Mouse (Mus musculus) limb, embryonic 12.5 days (tissue): ENCODE results near the gene Lrrc31. TPM values are rescaled to one million over a fixed set of nuclear protein-coding genes. Genes with fewer than 3 reads are reported as not detected.

Source experiments
- ATAC-seq: fragments of 200-750 bp; cut with Nextera tagmentation; 2 replicates; pipeline ENCODE4 v1.8.0; 2017; ENCODE audit warnings: low read depth, moderate TSS enrichment; ENCODE audit not compliant: insufficient number of reproducible peaks, insufficient read depth, low FRiP score, low TSS enrichment
- H3K27ac ChIP-seq: fragments of 300-500 bp; sonication (generic); 2 replicates; pipeline ENCODE4 v1.5.1; 2016; ENCODE audit warnings: mild to moderate bottlenecking, moderate library complexity
- H3K27me3 ChIP-seq: fragments of 300-500 bp; sonication (generic); 2 replicates; pipeline ENCODE4 v1.6.1; 2016; ENCODE audit warnings: mild to moderate bottlenecking, moderate library complexity
- H3K36me3 ChIP-seq: fragments of 300-500 bp; sonication (generic); 2 replicates; pipeline ENCODE4 v1.6.1; 2016; ENCODE audit warnings: mild to moderate bottlenecking, moderate library complexity
- H3K4me1 ChIP-seq: fragments of 300-500 bp; sonication (generic); replicated peaks from 2 replicates; pipeline ENCODE4 v1.6.1; 2016
- H3K4me2 ChIP-seq: fragments of 300-500 bp; sonication (generic); 2 replicates; pipeline ENCODE4 v1.6.1; 2016; ENCODE audit warnings: mild to moderate bottlenecking, moderate library complexity
- H3K4me3 ChIP-seq: fragments of 300-500 bp; sonication (generic); replicated peaks from 2 replicates; pipeline ENCODE4 v1.5.1; 2016; ENCODE audit warnings: mild to moderate bottlenecking
- H3K9ac ChIP-seq: fragments of 300-500 bp; sonication (generic); replicated peaks from 2 replicates; pipeline ENCODE4 v1.6.1; 2016; ENCODE audit warnings: mild to moderate bottlenecking, moderate library complexity
- H3K9me3 ChIP-seq: fragments of 300-500 bp; sonication (generic); 2 replicates; pipeline ENCODE4 v1.6.1; 2016; ENCODE audit warnings: mild to moderate bottlenecking, moderate library complexity
- WGBS: fragments of 180-500 bp; shearing (Covaris S2); methylation state at CpG from one replicate; pipeline ENCODE4 v1.1.7; 2016; 5-methylcytosine and 5-hydroxymethylcytosine counted together
- polyA plus RNA-seq: library from polyadenylated mRNA; unstranded; fragments of >200 nt; fragmentation: Nextera tagmentation; extraction: Ambion mirVana; gene quantifications from 2 replicates; pipeline ENCODE4 v1.2.1, GENCODE M21; 2016

Lrrc31 gene
- polyA plus RNA-seq, 1 experiment from 2014 or later, result not detected

- 70% methylated on average over 3 of the region's 3 CpGs for WGBS
- no peaks in the 10 kb centered on the region for H3K9me3 ChIP-seq
- no peaks in the 10 kb centered on the region for H3K36me3 ChIP-seq
- no peaks in the 10 kb centered on the region for H3K4me1 ChIP-seq
- H3K4me2 ChIP-seq, result no peak overlapping the region
- ATAC-seq, result no peak
- no peaks in the 10 kb centered on the region for H3K27me3 ChIP-seq
- H3K27ac ChIP-seq, result no peak overlapping the region
- no peak overlapping the region for H3K4me3 ChIP-seq
- no peak overlapping the region for H3K9ac ChIP-seq
Measured at GRCm38 (mm10) chr3:30687216-30687615, 12.4 kb downstream of the Lrrc31 start.

DNA sequence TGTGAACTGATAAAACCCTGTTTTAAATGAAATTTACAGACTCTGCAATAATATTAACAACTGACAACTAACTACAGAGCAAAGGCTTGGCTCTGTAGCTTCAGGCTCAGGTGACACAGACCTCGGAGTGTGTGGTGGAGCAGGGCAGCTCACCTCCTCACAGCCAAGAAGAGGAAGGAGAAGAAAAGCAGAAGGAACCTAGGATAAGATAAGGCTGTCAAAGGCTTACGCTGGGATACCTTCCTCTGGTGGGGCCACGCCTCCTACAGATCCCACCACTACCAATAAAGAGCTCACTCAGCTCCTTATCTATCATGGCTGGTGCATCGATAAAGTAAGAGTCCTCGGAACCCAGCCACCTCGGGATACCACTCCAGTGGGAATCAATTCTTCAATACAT, 16.5 kb downstream of the Lrrc31 start:
- no peaks in the 10 kb centered on the region for H3K36me3 ChIP-seq
- H3K27me3 ChIP-seq, result no peaks in the 10 kb centered on the region
- 81% methylated on average over 6 of the region's 6 CpGs for WGBS
- no peak overlapping the region for H3K9ac ChIP-seq
- no peaks in the 10 kb centered on the region for H3K4me1 ChIP-seq
- H3K4me3 ChIP-seq, result no peak overlapping the region
- no peak overlapping the region for H3K27ac ChIP-seq
- ATAC-seq, result no peak
- no peak overlapping the region for H3K4me2 ChIP-seq
- H3K9me3 ChIP-seq, result no peaks in the 10 kb centered on the region

- Histone ChIP-seq H3K36me3 (no peaks in the 10 kb centered on the region), H3K27me3 (peaks cover 5% of the 10 kb centered on the region; the same call in 1 of the 2 replicates), H3K27ac (no peak overlapping the region), H3K4me3 (no peak overlapping the region), H3K4me2 (no peak overlapping the region), H3K4me1 (no peaks in the 10 kb centered on the region), H3K9ac (no peak overlapping the region), H3K9me3 (no peaks in the 10 kb centered on the region)
- 88% methylated on average over 9 of the region's 9 CpGs for WGBS
- ATAC-seq, result no peak
Measured at GRCm38 (mm10) chr3:30658486-30658885, 41.2 kb downstream of the Lrrc31 start.

DNA sequence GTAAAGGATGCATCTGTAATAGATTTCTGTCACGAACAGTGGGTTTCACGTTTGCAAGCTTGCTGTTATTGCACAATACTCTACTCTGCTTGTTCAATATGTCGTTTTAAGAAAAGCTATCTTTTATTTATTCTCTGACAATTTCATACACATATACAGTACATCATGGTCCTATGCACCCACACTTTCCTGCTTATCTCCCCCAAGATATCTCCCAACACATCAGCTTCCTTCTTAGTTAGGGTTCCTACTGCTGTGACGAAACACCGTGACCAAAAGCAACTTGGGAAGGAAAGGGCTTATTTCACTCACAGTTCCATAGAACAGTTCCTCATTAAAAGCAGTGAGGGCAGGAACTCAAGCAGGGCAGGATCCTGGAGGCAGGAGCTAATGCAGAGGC, 43.7 kb downstream of the Lrrc31 start:
- Histone ChIP-seq H3K4me2 (no peak overlapping the region), H3K36me3 (no peaks in the 10 kb centered on the region), H3K27ac (no peak overlapping the region), H3K9ac (no peak overlapping the region), H3K9me3 (no peaks in the 10 kb centered on the region), H3K4me1 (no peaks in the 10 kb centered on the region), H3K4me3 (no peak overlapping the region), H3K27me3 (peaks cover 10% of the 10 kb centered on the region)
- no peak for ATAC-seq
- WGBS, result 86% methylated on average over 5 of the region's 5 CpGs

DNA sequence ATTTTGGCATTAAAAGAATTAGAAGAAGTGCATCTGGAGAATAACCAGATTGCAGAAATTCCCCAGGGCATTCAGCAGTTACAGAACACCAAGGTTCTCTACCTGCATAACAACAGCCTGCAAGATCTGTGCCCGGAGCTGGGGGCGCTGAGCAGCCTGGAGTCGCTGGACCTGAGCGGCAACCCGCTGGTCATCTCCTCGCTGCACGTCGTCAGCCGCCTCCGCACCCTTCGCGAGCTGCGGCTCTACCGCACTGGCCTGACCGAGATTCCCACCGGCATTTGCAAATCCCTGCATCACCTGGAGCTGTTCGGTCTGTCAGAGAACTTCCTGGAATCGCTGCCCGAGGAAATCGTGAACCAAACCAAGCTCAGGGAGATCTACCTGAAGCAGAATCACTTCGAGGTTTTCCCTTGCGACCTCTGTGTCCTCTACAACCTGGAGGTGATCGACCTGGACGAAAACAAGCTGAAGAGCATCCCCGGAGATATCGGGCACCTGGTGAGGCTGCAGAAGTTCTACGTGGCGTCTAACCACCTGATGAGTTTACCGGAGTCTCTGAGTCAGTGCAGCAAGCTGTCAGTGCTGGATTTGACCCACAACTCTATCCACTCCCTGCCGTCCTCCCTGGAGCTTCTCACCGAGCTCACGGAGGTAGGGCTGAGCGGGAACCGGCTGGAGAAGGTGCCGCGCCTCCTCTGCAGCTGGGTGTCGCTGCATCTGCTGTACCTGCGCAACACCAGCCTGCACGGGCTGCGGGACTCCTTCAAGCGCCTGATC, 49.4 kb downstream of the Lrrc31 start:
- Histone ChIP-seq H3K9me3 (no peaks in the 10 kb centered on the region), H3K9ac (peak overlapping the region; percentile 24), H3K27me3 (peaks cover 44% of the 10 kb centered on the region), H3K36me3 (no peaks in the 10 kb centered on the region), H3K27ac (no peak overlapping the region), H3K4me3 (peak overlapping the region; percentile 43), H3K4me1 (peaks cover 17% of the 10 kb centered on the region), H3K4me2 (peak overlapping the region; percentile 88)
- ATAC-seq, result no peak
- WGBS, result 1% methylated on average over 41 of the region's 41 CpGs

DNA sequence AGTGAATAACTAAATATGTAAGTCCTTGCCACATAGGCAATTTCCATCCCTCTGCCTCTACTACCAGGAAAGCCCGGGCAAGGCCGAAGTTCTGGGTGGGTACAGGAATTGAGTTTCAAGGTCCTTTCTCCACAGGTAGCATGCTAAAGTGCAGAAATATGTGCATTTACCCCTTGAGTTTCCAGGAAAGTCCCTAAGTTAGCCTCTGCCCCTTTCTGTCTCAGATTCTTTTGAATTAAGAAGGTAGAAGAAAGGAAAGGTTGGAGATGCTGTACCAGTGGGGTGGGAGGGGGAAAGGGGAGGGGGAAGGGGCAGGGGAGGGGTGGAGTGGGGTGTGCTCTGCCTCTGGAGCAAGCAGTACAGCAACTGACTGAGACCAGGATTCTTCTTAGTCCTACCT, 51.2 kb downstream of the Lrrc31 start:
- no peak for ATAC-seq
- Histone ChIP-seq H3K27me3 (peaks cover 39% of the 10 kb centered on the region), H3K9ac (no peak overlapping the region), H3K36me3 (no peaks in the 10 kb centered on the region), H3K27ac (no peak overlapping the region), H3K9me3 (no peaks in the 10 kb centered on the region), H3K4me2 (no peak overlapping the region), H3K4me3 (no peak overlapping the region), H3K4me1 (peaks cover 17% of the 10 kb centered on the region)
- WGBS, result 94% methylated on average over 2 of the region's 2 CpGs

DNA sequence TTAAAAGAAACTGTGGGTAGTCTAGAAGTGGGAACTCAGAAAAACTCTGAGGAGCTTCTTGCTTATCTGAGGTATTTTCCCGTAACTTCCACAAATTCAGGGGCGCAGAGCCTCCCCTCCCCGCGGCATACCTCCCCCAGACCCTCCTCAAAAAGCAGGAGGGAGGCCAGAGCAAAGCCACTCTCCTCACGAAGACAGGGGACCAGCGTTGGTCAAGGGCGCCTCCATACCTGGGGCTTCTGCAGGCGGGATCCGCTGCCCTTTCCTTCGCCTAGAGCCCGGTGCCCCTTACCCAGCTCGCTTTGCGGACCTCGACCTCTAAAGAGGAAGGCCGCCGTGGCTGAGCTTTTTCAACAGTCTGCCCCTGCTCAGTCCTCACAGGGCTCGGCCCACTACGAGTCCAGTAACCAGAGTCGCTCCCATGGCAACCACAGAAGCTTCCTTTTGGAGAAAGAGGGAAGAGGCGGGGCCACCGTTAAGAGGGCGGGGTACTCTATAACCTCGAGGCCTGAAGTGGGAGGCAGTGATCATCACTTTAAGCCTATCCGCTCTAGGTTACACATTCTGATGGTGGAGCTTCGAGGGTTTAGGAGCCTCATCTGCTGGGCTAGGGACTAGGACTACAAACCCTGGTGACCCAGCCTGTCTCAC, 52.1 kb downstream of the Lrrc31 start, which contains the start of gene Lrrc34:
Lrrc34 (minus strand) TSS at position 430 of the 651 bp plus-strand sequence.
- Histone ChIP-seq H3K36me3 (no peaks in the 10 kb centered on the region), H3K4me2 (peak within 1 kb of the TSS; percentile 74), H3K27ac (no peak within 1 kb of the TSS), H3K9me3 (no peaks in the 10 kb centered on the region), H3K4me1 (peaks cover 17% of the 10 kb centered on the region), H3K9ac (peak within 1 kb of the TSS; percentile 58), H3K4me3 (peak within 1 kb of the TSS; percentile 43), H3K27me3 (peaks cover 39% of the 10 kb centered on the region)
- 2% methylated on average over 25 of the region's 25 CpGs for WGBS
- ATAC-seq, result peak; percentile 82; the same call in 1 of the 2 replicates

GRCm38 (mm10) chr3:30646761-30647160, 52.9 kb downstream of the Lrrc31 start:
- Histone ChIP-seq H3K27me3 (peaks cover 39% of the 10 kb centered on the region), H3K27ac (no peak overlapping the region), H3K4me1 (peaks cover 17% of the 10 kb centered on the region), H3K36me3 (no peaks in the 10 kb centered on the region), H3K9me3 (no peaks in the 10 kb centered on the region), H3K9ac (no peak overlapping the region), H3K4me3 (no peak overlapping the region), H3K4me2 (peak overlapping the region; percentile 74; the same call in 1 of the 2 replicates)
- no peak for ATAC-seq
- 51% methylated on average over 8 of the region's 8 CpGs for WGBS

GRCm38 (mm10) chr3:30644207-30644606, 55.4 kb downstream of the Lrrc31 start, which contains the start of gene Lrriq4:
Lrriq4 (plus strand) TSS chr3:30644507.
- H3K4me2 ChIP-seq, result no peak within 1 kb of the TSS
- no peak within 1 kb of the TSS for H3K9ac ChIP-seq
- ATAC-seq, result no peak
- peaks cover 17% of the 10 kb centered on the region for H3K27me3 ChIP-seq
- 78% methylated on average over 2 of the region's 2 CpGs for WGBS
- no peaks in the 10 kb centered on the region for H3K36me3 ChIP-seq
- H3K4me1 ChIP-seq, result peaks cover 7% of the 10 kb centered on the region
- no peak within 1 kb of the TSS for H3K4me3 ChIP-seq
- no peaks in the 10 kb centered on the region for H3K9me3 ChIP-seq
- H3K27ac ChIP-seq, result no peak within 1 kb of the TSS

DNA sequence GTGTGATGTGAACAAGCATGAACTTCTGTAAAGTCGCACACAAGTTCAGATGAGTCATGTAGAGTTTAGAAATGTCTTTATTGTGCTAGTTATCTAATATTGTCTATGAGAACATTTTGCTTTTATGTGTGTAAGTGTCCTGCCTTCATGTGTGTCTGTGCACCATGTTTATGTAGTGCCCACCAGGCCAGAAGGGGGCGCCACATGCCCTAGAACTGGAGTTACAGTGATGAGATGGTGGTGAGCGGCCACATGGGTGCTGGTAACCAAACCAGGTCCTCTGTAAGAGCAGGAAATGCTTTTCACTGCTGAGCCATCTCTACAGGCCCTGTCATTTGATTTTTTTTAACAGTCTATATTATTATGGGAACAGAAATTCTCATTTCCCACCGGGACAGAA, 64.0 kb downstream of the Lrrc31 start:
- Histone ChIP-seq H3K4me3 (no peak overlapping the region), H3K9ac (no peak overlapping the region), H3K9me3 (0 out of 2 replicates have a peak, but pooled peaks cover 4% of the 10 kb centered on the region), H3K4me1 (no peaks in the 10 kb centered on the region), H3K27me3 (no peaks in the 10 kb centered on the region), H3K4me2 (no peak overlapping the region), H3K27ac (no peak overlapping the region), H3K36me3 (no peaks in the 10 kb centered on the region)
- WGBS, result 87% methylated on average over 4 of the region's 4 CpGs
- no peak for ATAC-seq

DNA sequence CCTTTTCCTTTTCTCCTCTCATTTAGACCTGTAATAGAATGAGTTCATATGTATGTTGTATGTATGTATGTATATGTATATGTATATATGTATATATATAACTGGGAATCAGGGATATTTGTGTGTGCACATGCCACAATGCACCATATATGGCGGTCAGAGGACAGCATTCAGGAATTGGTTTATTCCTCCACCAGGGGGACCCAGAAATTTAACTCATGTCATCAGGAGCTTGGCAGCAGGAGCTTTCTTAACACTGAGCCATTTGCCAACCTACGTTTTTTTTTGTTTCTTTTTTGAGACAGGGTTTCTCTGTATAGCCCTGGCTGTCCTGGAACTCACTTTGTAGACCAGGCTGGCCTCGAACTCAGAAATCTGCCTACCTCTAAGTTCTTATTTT, 66.0 kb downstream of the Lrrc31 start:
- Histone ChIP-seq H3K4me1 (no peaks in the 10 kb centered on the region), H3K27ac (no peak overlapping the region), H3K36me3 (no peaks in the 10 kb centered on the region), H3K27me3 (no peaks in the 10 kb centered on the region), H3K4me2 (no peak overlapping the region), H3K9ac (no peak overlapping the region), H3K9me3 (0 out of 2 replicates have a peak, but pooled peaks cover 4% of the 10 kb centered on the region), H3K4me3 (no peak overlapping the region)
- ATAC-seq, result no peak
- 64% methylated on average over 3 of the region's 3 CpGs for WGBS
